Mouse (Mus musculus) ES-Bruce4 (cell line): ENCODE data around the gene Cdca3. TPM values are rescaled to one million over a fixed set of nuclear protein-coding genes. Genes with fewer than 3 reads are reported as not detected.
"Not testable (repeated sequence)": the region's sequence is repeated elsewhere in the genome, so short reads cannot be mapped to it uniquely, and the experiment has no call there.

Experiments used
- H3K27ac ChIP-seq: 2 replicates; pipeline ENCODE4 v1.5.1; 2012; ENCODE audit warnings: low read length, inconsistent platforms; ENCODE audit not compliant: insufficient read depth
- H3K27me3 ChIP-seq: 2 replicates; pipeline ENCODE4 v1.6.1; 2012; ENCODE audit warnings: mild to moderate bottlenecking, low read length, inconsistent platforms; ENCODE audit not compliant: control insufficient read depth, poor library complexity, insufficient read depth, severe bottlenecking
- H3K36me3 ChIP-seq: 2 replicates; pipeline ENCODE4 v1.6.1; 2012; ENCODE audit warnings: inconsistent platforms, mild to moderate bottlenecking, low read length, moderate library complexity; ENCODE audit not compliant: control insufficient read depth, poor library complexity, insufficient read depth, severe bottlenecking
- H3K4me1 ChIP-seq: one replicate; pipeline ENCODE4 v1.8.1; 2011; ENCODE audit warnings: low read length; ENCODE audit not compliant: control insufficient read depth, insufficient read depth
- H3K4me3 ChIP-seq: 2 replicates; pipeline ENCODE4 v1.5.1; 2011; ENCODE audit warnings: low read depth, mild to moderate bottlenecking, low read length
- H3K9ac ChIP-seq: 2 replicates; pipeline ENCODE4 v1.6.1; 2012; ENCODE audit warnings: low read depth, mild to moderate bottlenecking, inconsistent platforms; ENCODE audit not compliant: poor library complexity, severe bottlenecking
- H3K9me3 ChIP-seq: replicated peaks from 2 replicates; pipeline ENCODE4 v1.6.1; 2012; ENCODE audit warnings: mild to moderate bottlenecking, low read length, inconsistent platforms; ENCODE audit not compliant: control insufficient read depth, poor library complexity, insufficient read depth, severe bottlenecking
- CTCF ChIP-seq: IDR thresholded peaks from one replicate; pipeline ENCODE4 v1.8.1; 2011; ENCODE audit warnings: low read depth, low read length
- EP300 ChIP-seq: IDR thresholded peaks from 2 replicates; pipeline ENCODE4 v1.6.1; 2011; ENCODE audit warnings: low read depth, low read length; ENCODE audit not compliant: insufficient read depth
- POLR2A ChIP-seq: IDR thresholded peaks from one replicate; pipeline ENCODE4 v1.8.1; 2011; ENCODE audit warnings: low read length; ENCODE audit not compliant: insufficient read depth
- polyA plus RNA-seq: library from polyadenylated mRNA; stranded (reverse); fragments of >200 nt; gene quantifications from 2 replicates; pipeline ENCODE4 v1.2.4, GENCODE M21; 2011; ENCODE audit warnings: low read depth; ENCODE audit not compliant: missing spikeins, insufficient read depth, insufficient read length

Cdca3 gene
- polyA plus RNA-seq, 1 experiment: 162 TPM

DNA sequence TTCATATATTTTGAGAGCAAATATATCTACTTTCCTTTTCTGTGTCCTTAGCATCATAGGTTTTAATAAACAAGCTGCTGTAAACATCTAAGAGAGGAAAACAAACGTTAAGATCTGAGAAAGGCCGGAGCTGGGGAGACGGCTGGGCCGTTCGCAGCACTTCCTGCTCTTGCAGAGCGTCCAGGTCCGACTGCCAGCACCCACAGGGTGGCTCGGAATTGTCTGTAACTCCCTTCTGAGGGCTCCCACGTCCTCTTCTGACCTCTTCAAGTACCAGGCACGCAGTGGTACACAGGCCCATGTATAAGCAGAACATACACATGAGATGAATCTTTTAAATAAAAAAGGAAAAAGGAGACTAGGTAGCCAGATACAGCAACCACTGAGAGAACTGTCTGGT is 41.6 kb upstream of the Cdca3 start:
- no peak overlapping the region for H3K4me3 ChIP-seq
- no peaks in the 10 kb centered on the region for H3K27me3 ChIP-seq
- no peaks in the 10 kb centered on the region for H3K9me3 ChIP-seq
- no peaks in the 10 kb centered on the region for H3K36me3 ChIP-seq
- no peak overlapping the region for H3K27ac ChIP-seq
- no peak overlapping the region for H3K9ac ChIP-seq
- H3K4me1 ChIP-seq: no peaks in the 10 kb centered on the region
- no peak for TF ChIP-seq POLR2A
- no peak for TF ChIP-seq EP300
- TF ChIP-seq CTCF: no peak

DNA sequence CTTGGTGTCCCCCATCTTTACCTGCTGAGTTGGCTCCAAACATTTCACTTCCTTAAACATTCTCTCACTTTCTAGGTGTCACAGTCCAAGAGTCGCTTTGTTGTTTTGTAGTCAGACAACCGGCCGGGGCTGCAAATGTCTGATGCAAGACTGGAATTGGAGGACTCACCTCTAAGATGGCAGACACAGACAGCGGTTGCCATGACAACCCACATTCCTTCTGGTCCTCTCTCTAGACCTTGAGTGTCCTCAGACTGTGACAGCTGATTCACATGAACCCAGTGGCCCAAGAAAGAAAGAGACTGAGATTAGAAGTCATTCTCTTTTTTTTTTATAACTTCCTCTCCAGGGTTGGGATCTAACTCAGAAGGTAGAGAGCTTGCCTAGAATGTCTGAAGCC is 39.8 kb upstream of the Cdca3 start:
- Histone ChIP-seq H3K36me3 (no peaks in the 10 kb centered on the region), H3K27ac (peak overlapping the region; percentile 52; the same call in 1 of the 2 replicates), H3K27me3 (no peaks in the 10 kb centered on the region), H3K4me1 (no peaks in the 10 kb centered on the region), H3K9me3 (no peaks in the 10 kb centered on the region), H3K4me3 (no peak overlapping the region), H3K9ac (no peak overlapping the region)
- TF ChIP-seq EP300: no peak
- TF ChIP-seq POLR2A: no peak
- no peak for TF ChIP-seq CTCF

DNA sequence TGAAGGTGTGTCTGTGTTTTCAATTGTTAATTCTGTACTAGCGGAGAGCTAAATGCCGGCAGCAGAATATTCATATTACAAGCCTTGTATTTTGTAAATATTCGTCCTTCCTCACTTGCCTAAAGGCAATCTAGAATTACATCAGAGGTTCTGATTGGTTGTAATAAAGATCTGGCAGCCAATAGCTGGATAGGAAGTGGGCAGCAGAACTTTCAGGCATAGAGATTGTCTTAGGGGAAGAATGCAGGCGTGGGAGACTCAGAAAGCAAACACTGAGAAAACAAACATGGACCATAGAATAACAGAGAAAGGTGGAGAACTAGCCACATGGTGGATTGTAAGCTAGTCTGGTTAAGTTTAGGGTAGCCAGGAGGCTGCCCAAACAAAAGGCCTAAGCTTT is 39.2 kb upstream of the Cdca3 start:
- Histone ChIP-seq H3K9me3 (no peaks in the 10 kb centered on the region), H3K27me3 (no peaks in the 10 kb centered on the region), H3K4me3 (no peak overlapping the region), H3K4me1 (no peaks in the 10 kb centered on the region), H3K27ac (peak overlapping the region; percentile 60), H3K9ac (peak overlapping the region; percentile 22; the same call in 1 of the 2 replicates), H3K36me3 (no peaks in the 10 kb centered on the region)
- TF ChIP-seq POLR2A (no peak), EP300 (no peak), CTCF (no peak)

DNA sequence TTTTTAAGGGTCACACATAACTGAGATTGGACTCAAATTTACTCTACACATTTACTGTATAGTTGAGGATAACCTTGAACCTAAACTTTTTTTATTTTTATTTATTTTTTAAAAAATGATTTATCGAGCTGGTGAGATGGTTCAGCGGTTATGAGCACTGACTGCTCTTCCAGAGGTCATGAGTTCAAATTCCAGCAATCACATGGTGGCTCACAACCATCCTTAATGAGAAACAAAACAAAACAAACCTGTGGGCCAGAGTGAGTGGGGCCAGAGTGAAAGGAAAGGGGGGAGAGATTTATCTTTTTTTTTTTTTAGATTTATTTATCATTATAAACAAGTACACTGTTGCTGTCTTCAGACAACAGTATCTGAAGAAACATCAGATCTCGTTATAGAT is 37.4 kb upstream of the Cdca3 start:
- H3K9me3 ChIP-seq: no peaks in the 10 kb centered on the region
- TF ChIP-seq POLR2A (no peak), EP300 (no peak), CTCF (no peak)
- no peaks in the 10 kb centered on the region for H3K27me3 ChIP-seq
- H3K4me1 ChIP-seq: peaks cover 3% of the 10 kb centered on the region
- no peak overlapping the region for H3K4me3 ChIP-seq
- H3K36me3 ChIP-seq: peaks cover 5% of the 10 kb centered on the region
- H3K9ac ChIP-seq: no peak overlapping the region
- H3K27ac ChIP-seq: no peak overlapping the region

DNA sequence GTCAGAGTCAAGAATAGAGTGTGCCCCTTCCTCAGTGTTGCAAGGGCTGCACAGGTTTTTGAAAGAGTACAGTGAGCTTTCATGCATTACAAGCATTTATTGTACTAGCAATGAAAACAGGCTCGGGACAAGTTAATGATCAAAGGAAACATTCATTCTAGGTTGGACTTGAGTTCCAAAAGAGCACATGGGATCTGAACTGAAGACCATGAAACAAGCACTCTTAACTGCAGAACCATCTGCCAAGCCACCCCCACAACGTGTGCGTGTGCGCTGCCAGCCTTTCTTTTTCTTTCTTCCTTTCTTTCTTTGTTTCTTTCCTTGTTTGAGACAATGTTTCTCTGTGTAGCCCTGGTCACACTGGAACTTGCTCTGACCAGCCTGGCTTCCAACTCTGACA is 33.6 kb upstream of the Cdca3 start:
- peaks cover 3% of the 10 kb centered on the region for H3K4me1 ChIP-seq
- TF ChIP-seq EP300: no peak
- no peak for TF ChIP-seq CTCF
- TF ChIP-seq POLR2A: no peak
- H3K36me3 ChIP-seq: peaks cover 5% of the 10 kb centered on the region
- no peaks in the 10 kb centered on the region for H3K27me3 ChIP-seq
- 0 out of 2 replicates have a peak overlapping the region, but pooled peaks have one; percentile 75 for H3K9ac ChIP-seq
- peak overlapping the region; percentile 100 for H3K27ac ChIP-seq
- no peaks in the 10 kb centered on the region for H3K9me3 ChIP-seq
- no peak overlapping the region for H3K4me3 ChIP-seq

DNA sequence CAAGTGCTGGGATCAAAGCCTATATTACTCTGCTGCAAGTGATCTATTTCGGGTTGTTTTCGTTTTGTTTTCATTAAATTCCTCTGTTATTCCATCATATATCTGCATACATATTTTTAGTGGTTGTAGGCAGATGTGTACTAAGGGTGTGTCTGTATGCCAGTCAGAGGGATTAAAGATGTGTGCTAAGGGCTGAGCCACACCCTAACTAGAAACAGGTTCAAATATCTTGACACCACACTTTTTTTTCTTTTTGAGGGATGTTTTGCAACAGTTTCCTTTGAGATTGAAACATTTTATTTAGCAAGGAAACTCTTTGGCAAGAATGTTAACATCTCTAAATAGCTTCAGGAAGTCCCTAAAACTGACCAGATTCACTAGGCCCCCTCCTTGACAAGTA is 33.1 kb upstream of the Cdca3 start:
- H3K27ac ChIP-seq: peak overlapping the region; percentile 100
- no peak overlapping the region for H3K4me3 ChIP-seq
- H3K9ac ChIP-seq: peak overlapping the region; percentile 75
- peaks cover 5% of the 10 kb centered on the region for H3K36me3 ChIP-seq
- TF ChIP-seq EP300: no peak
- TF ChIP-seq POLR2A: no peak
- TF ChIP-seq CTCF: no peak
- H3K27me3 ChIP-seq: no peaks in the 10 kb centered on the region
- peaks cover 3% of the 10 kb centered on the region for H3K4me1 ChIP-seq
- no peaks in the 10 kb centered on the region for H3K9me3 ChIP-seq

DNA sequence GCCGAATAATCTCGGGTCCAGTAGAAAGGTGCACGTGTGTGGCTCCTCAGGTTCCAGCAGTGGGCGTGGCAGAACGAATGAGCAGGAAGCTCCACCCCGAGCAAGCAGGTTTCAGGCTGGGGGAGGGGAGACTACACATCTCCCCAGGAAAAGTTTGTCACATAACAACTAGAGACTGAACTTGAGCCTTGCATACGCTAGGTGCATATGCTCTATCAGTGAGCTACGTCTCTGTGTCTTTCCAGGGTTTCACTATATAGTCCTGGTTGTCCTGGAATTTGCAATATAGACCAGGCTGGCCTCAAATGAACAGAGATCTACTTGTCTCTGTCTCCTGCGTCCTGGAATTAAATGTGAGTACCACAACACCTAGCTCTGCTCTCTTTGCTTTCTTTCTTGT is 26.9 kb upstream of the Cdca3 start:
- peak overlapping the region; percentile 94 for H3K9ac ChIP-seq
- H3K9me3 ChIP-seq, H3K4me1 ChIP-seq, H3K27me3 ChIP-seq, H3K36me3 ChIP-seq: not testable (repeated sequence)
- H3K4me3 ChIP-seq: peak overlapping the region; percentile 66
- peak overlapping the region; percentile 99 for H3K27ac ChIP-seq
